Mouse (Mus musculus): ENCODE results near the gene Vsx1.

DNA sequence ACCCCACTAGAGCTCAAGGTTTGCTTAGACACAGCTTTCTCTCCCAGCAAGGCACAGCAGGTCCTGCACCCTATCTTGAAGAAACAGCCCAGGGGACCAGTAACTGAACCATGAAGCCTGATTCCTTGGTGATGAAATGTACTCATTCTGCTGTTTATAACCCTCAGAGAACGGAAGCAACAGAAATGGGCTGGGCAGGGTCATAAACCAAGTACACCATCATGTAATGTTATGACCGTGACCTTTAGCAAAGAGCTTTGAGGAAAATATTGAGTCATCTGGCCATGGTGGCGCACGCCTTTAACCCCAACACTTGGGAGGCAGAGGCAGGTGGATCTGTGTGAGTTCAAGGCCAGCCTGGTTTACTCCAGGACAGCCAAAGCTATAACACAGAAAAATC lies 43.9 kb downstream of the Vsx1 start:
- TF ChIP-seq CTCF (conservative IDR thresholded peaks at IDR 0.05 in 1 of 2, IDR thresholded peaks at IDR 0.05 in 1 of 2; ENCODE audit: low read depth in 2 of 2, low read length in 2 of 2) (no peak), EP300 (IDR thresholded peaks at IDR 0.05; ENCODE audit: low read length) (no peak), KAT2A (IDR thresholded peaks at IDR 0.05; ENCODE audit: insufficient replicate concordance, low read length) (no peak), SMC3 (IDR thresholded peaks at IDR 0.05; ENCODE audit: low read depth, low read length) (no peak), POLR2A (IDR thresholded peaks at IDR 0.05; ENCODE audit: low read depth, low read length) (no peak), ZKSCAN1 (IDR thresholded peaks at IDR 0.05; ENCODE audit: borderline replicate concordance, low read depth, low read length) (no peak), MAFK (IDR thresholded peaks at IDR 0.05; ENCODE audit: insufficient replicate concordance, low read length) (no peak), NRF1 (IDR thresholded peaks at IDR 0.05; ENCODE audit: low read depth, low read length) (no peak)
